Mouse (Mus musculus) ES-E14 (cell line): Measurements from ENCODE around the gene Sphk1. TPM values are rescaled to one million over a fixed set of nuclear protein-coding genes. Genes with fewer than 3 reads are reported as not detected.

ENCODE experiments used
- DNase-seq: peaks from one replicate; pipeline ENCODE4 v3.0.0-alpha.2; 2013; ENCODE audit warnings: low read depth, low spot score
- H3K27ac ChIP-seq: 2 replicates; pipeline ENCODE4 v1.5.1; 2012; ENCODE audit warnings: low read depth, mild to moderate bottlenecking, low read length, moderate library complexity, mixed read lengths; ENCODE audit not compliant: poor library complexity, insufficient read depth, severe bottlenecking
- H3K36me3 ChIP-seq: 2 replicates; pipeline ENCODE4 v1.6.1; 2012; ENCODE audit warnings: mild to moderate bottlenecking, low read length, moderate library complexity, mixed read lengths; ENCODE audit not compliant: control insufficient read depth, poor library complexity, insufficient read depth, severe bottlenecking
- H3K4me1 ChIP-seq, 2 experiments: fragments of 150-350 bp in 1 of 2; sonication (generic) in 1 of 2; 2 replicates each; pipeline ENCODE4 v1.6.1; 2012; ENCODE audit warnings: low read length in 2 of 2, mild to moderate bottlenecking in 1 of 2, mixed read lengths in 1 of 2; ENCODE audit not compliant: control insufficient read depth in 2 of 2, insufficient read depth in 2 of 2, poor library complexity in 1 of 2
- H3K4me3 ChIP-seq, 2 experiments: fragments of 150-350 bp in 1 of 2; sonication (generic) in 1 of 2; 2 replicates each; pipeline ENCODE4 v1.5.1; 2012; ENCODE audit warnings: low read length in 2 of 2, low read depth in 1 of 2, mild to moderate bottlenecking in 1 of 2, mixed read lengths in 1 of 2; ENCODE audit not compliant: insufficient read depth in 1 of 2, poor library complexity in 1 of 2, severe bottlenecking in 1 of 2
- H3K9ac ChIP-seq: 2 replicates; pipeline ENCODE4 v1.6.1; 2012; ENCODE audit warnings: low read depth, mild to moderate bottlenecking, low read length, mixed read lengths; ENCODE audit not compliant: poor library complexity, insufficient read depth, severe bottlenecking
- H3K9me3 ChIP-seq: fragments of 150-350 bp; sonication (generic); 2 replicates; pipeline ENCODE4 v1.6.1; 2012; ENCODE audit warnings: low read depth, mild to moderate bottlenecking, low read length; ENCODE audit not compliant: control insufficient read depth, insufficient read depth
- CHD2 ChIP-seq: IDR thresholded peaks from 2 replicates; pipeline ENCODE4 v1.6.1; 2014; ENCODE audit warnings: mild to moderate bottlenecking, low read depth, low read length, inconsistent platforms
- HCFC1 ChIP-seq: IDR thresholded peaks from 2 replicates; pipeline ENCODE4 v1.6.1; 2012; ENCODE audit warnings: low read length, inconsistent platforms, borderline replicate concordance; ENCODE audit not compliant: insufficient read depth
- MAFK ChIP-seq: IDR thresholded peaks from 2 replicates; pipeline ENCODE4 v1.6.1; 2014; ENCODE audit warnings: mild to moderate bottlenecking, low read depth, low read length, inconsistent platforms; ENCODE audit not compliant: insufficient read depth
- ZC3H11A ChIP-seq: IDR thresholded peaks from 2 replicates; pipeline ENCODE4 v1.6.1; 2012; ENCODE audit warnings: low read depth, mild to moderate bottlenecking, inconsistent platforms, low read length, borderline replicate concordance
- ZNF384 ChIP-seq: IDR thresholded peaks from 2 replicates; pipeline ENCODE4 v1.6.1; 2012; ENCODE audit warnings: low read depth, low read length, inconsistent platforms
- in situ Hi-C, 2 experiments: fragments of 600-800 bp; cut with MboI; formaldehyde crosslinking; loops; one replicate each; pipeline ENCODE4 v1.15.1; 2025; ENCODE audit warnings: low sequenced_read_pairs in 2 of 2, inconsistent platforms in 1 of 2; ENCODE audit not compliant: unreplicated experiment in 2 of 2
- total RNA-seq: library from RNA; depleted of rRNA; stranded (reverse); fragments of 300-350 nt; gene quantifications from 2 replicates; pipeline ENCODE4 v1.2.3, GENCODE M21; 2012

Sphk1 gene
- total RNA-seq, 1 experiment, result 2.1 TPM

DNA sequence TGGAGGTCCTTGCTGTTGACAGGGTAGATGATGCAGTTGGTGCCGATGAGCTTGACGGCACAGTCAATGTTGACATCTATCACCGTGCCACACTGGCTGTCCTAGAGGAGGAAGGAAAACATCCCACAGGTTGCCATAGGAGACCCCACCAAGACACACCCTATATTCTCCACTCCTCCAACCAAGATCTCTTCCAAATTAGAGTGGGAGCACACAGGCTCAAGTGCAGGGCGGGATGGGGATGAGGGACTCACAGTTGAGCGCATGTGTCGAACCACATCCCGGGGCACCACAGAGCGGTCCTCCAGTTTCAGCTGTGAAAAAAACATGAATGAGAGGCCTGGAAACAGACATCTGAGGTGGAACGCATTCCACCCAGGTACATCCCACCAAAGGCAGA, 18.1 kb downstream of the Sphk1 start:
- H3K4me3 ChIP-seq, result no peak overlapping the region
- H3K27ac ChIP-seq, result no peak overlapping the region
- no peaks in the 10 kb centered on the region for H3K4me1 ChIP-seq
- H3K9me3 ChIP-seq, result no peaks in the 10 kb centered on the region
- no peak for TF ChIP-seq MAFK
- TF ChIP-seq ZNF384, result no peak
- no peak for TF ChIP-seq CHD2
- TF ChIP-seq ZC3H11A, result no peak
- TF ChIP-seq HCFC1, result no peak
- in situ Hi-C loops, result no loop called here
- peaks cover 42% of the 10 kb centered on the region for H3K36me3 ChIP-seq
- DNase-seq, result no peak
- H3K9ac ChIP-seq, result no peak overlapping the region

DNA sequence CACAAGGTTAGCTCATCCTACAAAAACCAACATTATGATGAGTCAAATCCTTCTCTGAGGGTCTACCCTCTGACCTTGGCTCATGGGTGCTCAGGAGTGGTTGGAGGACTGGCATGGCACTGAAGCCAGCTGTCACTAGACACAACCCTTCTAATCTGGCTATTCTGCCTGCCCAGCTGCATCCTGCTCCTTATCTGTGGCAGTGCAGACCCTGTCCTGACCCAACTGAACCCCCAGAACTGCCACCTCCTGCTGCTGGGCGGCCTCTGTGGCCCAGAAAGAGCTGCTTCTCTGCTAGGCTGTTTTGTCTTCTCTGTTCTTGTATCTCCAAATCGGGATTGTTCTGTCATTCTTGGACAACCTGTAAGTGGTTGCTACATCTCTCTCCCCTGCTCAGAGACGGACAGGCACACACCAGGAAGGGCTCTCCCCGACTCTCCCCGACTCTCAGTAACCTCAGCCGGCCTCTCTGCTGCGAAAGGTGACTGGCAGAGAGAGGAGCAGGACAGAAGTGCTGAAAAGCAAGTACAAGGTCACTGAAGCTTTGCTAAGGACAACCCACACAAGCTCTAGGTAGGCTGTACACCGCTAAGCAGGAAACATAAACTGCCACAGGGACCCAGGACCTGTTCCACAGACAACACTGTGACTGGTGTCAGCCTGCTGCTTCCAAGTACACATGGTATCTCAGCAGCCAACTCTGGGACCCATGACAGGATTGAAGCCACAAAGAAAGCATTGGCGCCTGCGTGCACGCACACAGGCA, 18.7 kb downstream of the Sphk1 start:
- no peaks in the 10 kb centered on the region for H3K4me1 ChIP-seq
- no peak for DNase-seq
- H3K9ac ChIP-seq, result no peak overlapping the region
- TF ChIP-seq MAFK, result no peak
- TF ChIP-seq ZC3H11A, result no peak
- TF ChIP-seq HCFC1, result no peak
- TF ChIP-seq CHD2, result no peak
- no peak for TF ChIP-seq ZNF384
- H3K4me3 ChIP-seq, result no peak overlapping the region
- H3K36me3 ChIP-seq, result peaks cover 35% of the 10 kb centered on the region
- H3K27ac ChIP-seq, result no peak overlapping the region
- H3K9me3 ChIP-seq, result no peaks in the 10 kb centered on the region
- in situ Hi-C loops, result no loop called here

DNA sequence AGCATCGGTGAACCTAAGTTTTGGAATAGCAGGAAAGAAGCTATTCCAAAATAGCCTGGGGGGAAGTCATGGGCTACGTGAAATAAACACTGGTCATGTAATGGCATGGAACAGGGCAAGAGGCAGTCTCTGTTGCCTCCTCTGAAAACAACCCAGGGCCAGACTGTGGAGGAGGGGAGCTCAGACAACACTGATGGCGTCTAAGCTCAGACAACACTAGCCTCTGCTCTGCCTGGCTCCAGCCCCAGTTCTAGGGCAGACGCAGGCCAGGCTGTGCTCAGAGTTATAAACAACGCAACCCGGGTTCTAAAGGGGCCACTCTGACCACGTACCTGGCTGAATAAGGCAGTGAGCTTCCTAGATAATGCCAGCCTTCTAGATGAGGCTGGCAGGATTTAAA, 20.0 kb downstream of the Sphk1 start:
- peaks cover 22% of the 10 kb centered on the region; the same call in 1 of the 2 replicates for H3K36me3 ChIP-seq
- H3K4me1 ChIP-seq, result peaks cover 0 to 2% of the 10 kb centered on the region in 2 experiments; a peak in 1 of 4 replicates
- H3K9me3 ChIP-seq, result no peaks in the 10 kb centered on the region
- H3K9ac ChIP-seq, result no peak overlapping the region
- TF ChIP-seq ZC3H11A (no peak), CHD2 (no peak)
- in situ Hi-C loops, result no loop called here
- no peak overlapping the region for H3K4me3 ChIP-seq
- H3K27ac ChIP-seq, result no peak overlapping the region
- no peak for DNase-seq

DNA sequence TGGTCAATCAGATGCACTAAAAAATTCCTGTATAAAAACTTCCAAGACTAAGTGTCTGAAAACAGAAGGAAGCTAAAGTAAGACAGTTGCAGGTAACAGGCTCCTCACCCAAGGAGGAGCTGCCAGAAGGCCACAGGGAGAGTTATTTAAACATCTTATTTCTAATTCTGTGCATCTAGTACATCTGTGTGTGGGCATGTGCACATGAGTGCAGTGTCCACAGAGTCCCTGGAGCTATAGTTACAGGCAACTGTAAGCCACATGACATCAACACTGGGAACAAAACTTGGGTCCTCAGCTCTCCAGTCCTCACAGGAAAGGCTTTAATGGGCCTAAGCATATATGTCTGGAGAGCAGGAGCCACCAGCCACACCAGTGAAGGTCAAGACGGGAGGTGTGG, 21.5 kb downstream of the Sphk1 start:
- Histone ChIP-seq H3K36me3 (peaks cover 13% of the 10 kb centered on the region; the same call in 1 of the 2 replicates), H3K9me3 (no peaks in the 10 kb centered on the region), H3K4me1 (peaks cover 0 to 2% of the 10 kb centered on the region in 2 experiments; a peak in 1 of 4 replicates), H3K27ac (no peak overlapping the region), H3K4me3 (no peak overlapping the region), H3K9ac (no peak overlapping the region)
- no peak for DNase-seq
- no peak for TF ChIP-seq ZC3H11A
- no peak for TF ChIP-seq HCFC1
- TF ChIP-seq ZNF384, result no peak
- TF ChIP-seq MAFK, result no peak
- no peak for TF ChIP-seq CHD2
- in situ Hi-C loops, result no loop called here
